Comparison of ENCODE assay signal across 24 mouse cellular contexts in genomic region chr10:117089628-117090027, GRCm38 (mm10). TPM values are rescaled to one million over a fixed set of nuclear protein-coding genes. Genes with fewer than 3 reads are reported as not detected.
DNase-seq lines count a peak whose midpoint lies in the region; ATAC-seq lines count a peak whose summit lies in the region.
"Had no signal": no experiment of that assay in that cellular context is flagged by ENCODE, and none has a peak within 500 bp of the region (broad histone marks: within the 10 kb centered on the region; RNA-seq: fewer than 3 reads in every experiment).

No protein-coding gene starts in this region.

- ATAC-seq in embryonic facial prominence, embryonic 14.5 days (ENCODE audit: low read depth) = no peak
- ATAC-seq: CD4-positive, CD25-positive, alpha-beta regulatory T cell, adult 4 months; forebrain, embryonic 14.5 days had no signal

- 49% methylated on average over 4 of the region's 4 CpGs for WGBS in embryonic facial prominence, embryonic 14.5 days
- WGBS in embryonic facial prominence, embryonic 10.5 days = 80% methylated on average over 4 of the region's 4 CpGs

- peaks cover 14% of the 10 kb centered on the region; the same call in 1 of the 2 replicates for H3K36me3 ChIP-seq in embryonic facial prominence, embryonic 14.5 days (ENCODE audit: control insufficient read depth, insufficient read depth, low read length)
- peaks cover 46% of the 10 kb centered on the region for H3K36me3 ChIP-seq in embryonic facial prominence, embryonic 10.5 days (replicated peaks)

- peak; percentile 22 for DNase-seq in embryonic facial prominence, embryonic 14.5 days (ENCODE audit: low spot score)
- DNase-seq in embryonic facial prominence, embryonic 10.5 days (ENCODE audit: low spot score) = no peak
- DNase-seq in kidney, postnatal 14 days = peak; percentile 21
- DNase-seq in kidney, adult 11 months = no peak
- peak; percentile 27 for DNase-seq in lung, postnatal 10 days
- DNase-seq in lung, postnatal 25 days (ENCODE audit: low spot score) = no peak
- DNase-seq in heart, postnatal 10 days = no peak
- DNase-seq: adrenal gland, adult 2 months; adrenal gland, postnatal 25 days; B cell, adult 2 months; cerebellum, adult 2 months; cerebellum, postnatal 10 days; embryo, embryonic 11 days; gastrocnemius, adult 2 months; gastrocnemius, postnatal 25 days; heart, postnatal 36 days had no signal

- H3K4me1 ChIP-seq in embryonic facial prominence, embryonic 14.5 days (ENCODE audit: control insufficient read depth, insufficient read depth, low read length) = no peaks in the 10 kb centered on the region
- peaks cover 6% of the 10 kb centered on the region; the same call in 1 of the 2 replicates for H3K4me1 ChIP-seq in embryonic facial prominence, embryonic 10.5 days
- H3K4me1 ChIP-seq: embryonic facial prominence, embryonic 12.5 days had no signal

- H3K4me3 ChIP-seq in embryonic facial prominence, embryonic 14.5 days (ENCODE audit: low read depth, low read length) = no peak overlapping the region
- no peak overlapping the region for H3K4me3 ChIP-seq in embryonic facial prominence, embryonic 10.5 days
- H3K4me3 ChIP-seq: embryonic facial prominence, embryonic 12.5 days; forebrain, embryonic 10.5 days; gastrocnemius, adult 2 months; heart, embryonic 12.5 days; hindbrain, embryonic 15.5 days had no signal

- no peaks in the 10 kb centered on the region for H3K9me3 ChIP-seq in embryonic facial prominence, embryonic 14.5 days (ENCODE audit: control insufficient read depth, low read length)
- no peaks in the 10 kb centered on the region for H3K9me3 ChIP-seq in embryonic facial prominence, embryonic 10.5 days
- H3K9me3 ChIP-seq: embryonic facial prominence, embryonic 12.5 days; forebrain, embryonic 10.5 days; G1E; heart, embryonic 12.5 days; hindbrain, embryonic 15.5 days had no signal

- no peak overlapping the region for H3K9ac ChIP-seq in embryonic facial prominence, embryonic 14.5 days (ENCODE audit: low read depth, low read length)
- H3K9ac ChIP-seq: embryonic facial prominence, embryonic 12.5 days; heart, embryonic 12.5 days; hindbrain, embryonic 15.5 days had no signal

- no peaks in the 10 kb centered on the region for H3K27me3 ChIP-seq in embryonic facial prominence, embryonic 14.5 days (replicated peaks; ENCODE audit: control insufficient read depth, insufficient read depth, low read length)
- no peaks in the 10 kb centered on the region for H3K27me3 ChIP-seq in embryonic facial prominence, embryonic 10.5 days (replicated peaks; ENCODE audit: low read depth, poor library complexity, severe bottlenecking)
- H3K27me3 ChIP-seq: embryonic facial prominence, embryonic 12.5 days; heart, embryonic 12.5 days; hindbrain, embryonic 15.5 days had no signal

- H3K4me2 ChIP-seq in embryonic facial prominence, embryonic 14.5 days (ENCODE audit: low read depth, low read length) = no peak overlapping the region
- H3K4me2 ChIP-seq: embryonic facial prominence, embryonic 12.5 days; heart, embryonic 12.5 days; hindbrain, embryonic 15.5 days had no signal

- intact Hi-C loops in heart, postnatal 10 days (cut with DNase I) = no loop called here

- H3K27ac ChIP-seq in embryonic facial prominence, embryonic 14.5 days (replicated peaks; ENCODE audit: low read depth, low read length) = no peak overlapping the region
- no peak overlapping the region for H3K27ac ChIP-seq in embryonic facial prominence, embryonic 10.5 days (replicated peaks)
- H3K27ac ChIP-seq: embryonic facial prominence, embryonic 12.5 days; forebrain, embryonic 10.5 days; gastrocnemius, adult 2 months; hindbrain, embryonic 15.5 days had no signal

RNA-seq across cellular contexts. Expression of gene Cct2, which starts 26.0 kb away (rescaled TPM):
- polyA plus RNA-seq in embryonic facial prominence, embryonic 14.5 days (2014; fragmentation: Nextera tagmentation; extraction: Ambion mirVana) = 266 and 276 TPM in 2 replicates
- 350 and 352 TPM in 2 replicates for polyA plus RNA-seq in embryonic facial prominence, embryonic 10.5 days (2016; fragmentation: Nextera tagmentation; extraction: Ambion mirVana)
- 100 to 1,000 TPM; 160 to 179 TPM for total RNA-seq in heart, postnatal 10 days (2021)

RNA-seq across cellular contexts. Expression of gene Lrrc10, which starts 44.5 kb away (rescaled TPM):
- polyA plus RNA-seq in embryonic facial prominence, embryonic 14.5 days (2014; fragmentation: Nextera tagmentation; extraction: Ambion mirVana) = not detected in 2 replicates
- polyA plus RNA-seq in embryonic facial prominence, embryonic 10.5 days (2016; fragmentation: Nextera tagmentation; extraction: Ambion mirVana) = 0.14 TPM in 1 of 2 replicates, not detected in the other
- 100 to 1,000 TPM; 156 to 283 TPM for total RNA-seq in heart, postnatal 10 days (2021)
- total RNA-seq: adrenal gland, adult 2 months; adrenal gland, postnatal 25 days; G1E; gastrocnemius, postnatal 25 days; granulocyte monocyte progenitor cell, adult 5-6 weeks had no signal
- polyA plus RNA-seq: adrenal gland, adult 2 months; CD4-positive, CD25-positive, alpha-beta regulatory T cell, adult 4 months; cerebellum, adult 2 months; embryonic facial prominence, embryonic 12.5 days; forebrain, embryonic 10.5 days; forebrain, embryonic 14.5 days; hindbrain, embryonic 15.5 days had no signal

RNA-seq across cellular contexts. Expression of gene Frs2, which starts 58.7 kb away (rescaled TPM):
- 22.6 and 27.6 TPM in 2 replicates for polyA plus RNA-seq in embryonic facial prominence, embryonic 14.5 days (2014; fragmentation: Nextera tagmentation; extraction: Ambion mirVana)
- polyA plus RNA-seq in embryonic facial prominence, embryonic 10.5 days (2016; fragmentation: Nextera tagmentation; extraction: Ambion mirVana) = 20.4 and 21.6 TPM in 2 replicates
- 10 to 100 TPM; 22.7 to 22.8 TPM for total RNA-seq in heart, postnatal 10 days (2021)

Comparison
In these comparisons a context has a peak if more than half of its experiments do, and no peak if none do; other contexts are left out.
1. DNase-seq: peak in embryonic facial prominence, embryonic 14.5 days (single experiment), kidney, postnatal 14 days (single experiment) and lung, postnatal 10 days (single experiment); none in embryonic facial prominence, embryonic 10.5 days (single experiment), kidney, adult 11 months (single experiment), lung, postnatal 25 days (single experiment) and heart, postnatal 10 days (0 of 2).